Mouse (Mus musculus) heart, adult 11 months (tissue): Measurements from ENCODE around the gene Myo18a.

ENCODE experiments used
- DNase-seq: peaks from one replicate; pipeline ENCODE4 v3.0.0; 2022

Gene Myo18a

GRCm38 (mm10) chr11:77840523-77841245 lies 77.6 kb downstream of the Myo18a start:
- DNase-seq = no peak

- no peak for DNase-seq
Measured at GRCm38 (mm10) chr11:77843068-77843905, 80.2 kb downstream of the Myo18a start.

- DNase-seq = no peak
Measured at GRCm38 (mm10) chr11:77843906-77844200, 80.8 kb downstream of the Myo18a start.

- no peak for DNase-seq
Measured at GRCm38 (mm10) chr11:77847599-77848128, 84.6 kb downstream of the Myo18a start.

- no peak for DNase-seq
Measured at GRCm38 (mm10) chr11:77848131-77848530, 85.1 kb downstream of the Myo18a start.

GRCm38 (mm10) chr11:77849151-77849550 lies 86.1 kb downstream of the Myo18a start:
- DNase-seq = no peak

- DNase-seq = peak; percentile 97
Measured at GRCm38 (mm10) chr11:77850401-77851244, 87.6 kb downstream of the Myo18a start.

- no peak for DNase-seq
Measured at GRCm38 (mm10) chr11:77851483-77852010, 88.5 kb downstream of the Myo18a start.

- DNase-seq = no peak
Measured at GRCm38 (mm10) chr11:77852195-77852594, 89.1 kb downstream of the Myo18a start.

- peak; percentile 94 for DNase-seq
Measured at GRCm38 (mm10) chr11:77852941-77853668, 90.1 kb downstream of the Myo18a start.

- peak; percentile 89 for DNase-seq
Measured at GRCm38 (mm10) chr11:77854641-77855040, 91.6 kb downstream of the Myo18a start.

- DNase-seq = no peak
Measured at GRCm38 (mm10) chr11:77855396-77855795, 92.3 kb downstream of the Myo18a start.

GRCm38 (mm10) chr11:77857089-77857488 lies 94.0 kb downstream of the Myo18a start:
- DNase-seq = no peak

GRCm38 (mm10) chr11:77858589-77858988 lies 95.5 kb downstream of the Myo18a start:
- no peak for DNase-seq

GRCm38 (mm10) chr11:77860947-77861346 lies 97.9 kb downstream of the Myo18a start:
- DNase-seq = no peak

- no peak for DNase-seq
Measured at GRCm38 (mm10) chr11:77862887-77863286, 99.8 kb downstream of the Myo18a start.

- DNase-seq = no peak
Measured at GRCm38 (mm10) chr11:77864771-77865170, 101.7 kb downstream of the Myo18a start.

- peak; percentile 89 for DNase-seq
Measured at GRCm38 (mm10) chr11:77867419-77868083, 104.5 kb downstream of the Myo18a start.

- peak; percentile 86 for DNase-seq
Measured at GRCm38 (mm10) chr11:77871436-77871835, 108.4 kb downstream of the Myo18a start.

- DNase-seq = peak; percentile 86
Measured at GRCm38 (mm10) chr11:77872236-77872635, 109.2 kb downstream of the Myo18a start.

GRCm38 (mm10) chr11:77872685-77873084 lies 109.6 kb downstream of the Myo18a start:
- peak; percentile 86 for DNase-seq
